Mouse (Mus musculus) right cerebral cortex, postnatal 10 days (tissue): Measurements from ENCODE around the gene Wfdc10.

Experiments used
- DNase-seq, 2 experiments: peaks; one replicate each; pipeline ENCODE4 v3.0.0; 2021; ENCODE audit warnings: low spot score in 2 of 2

Gene Wfdc10

GRCm38 (mm10) chr2:164700959-164701358, 45.1 kb downstream of the Wfdc10 start:
- DNase-seq, result no peak

GRCm38 (mm10) chr2:164701761-164702160, 45.9 kb downstream of the Wfdc10 start:
- DNase-seq, result no peak

- DNase-seq, result no peak
Measured at GRCm38 (mm10) chr2:164704235-164704634, 48.4 kb downstream of the Wfdc10 start.

- DNase-seq, result no peak
Measured at GRCm38 (mm10) chr2:164705328-164705727, 49.5 kb downstream of the Wfdc10 start.

- DNase-seq, result no peak
Measured at GRCm38 (mm10) chr2:164705991-164706390, 50.1 kb downstream of the Wfdc10 start.
